Mouse (Mus musculus) heart, adult 2 months (tissue): ENCODE results near the gene Gm826.

Source experiments
- CTCF ChIP-seq: fragments of 200-600 bp; IDR thresholded peaks from 2 replicates; pipeline ENCODE4 v1.8.1; 2022; ENCODE audit warnings: antibody characterized with exemption, mild to moderate bottlenecking, moderate library complexity
- EP300 ChIP-seq: fragments of 200-500 bp; IDR thresholded peaks from 2 replicates; pipeline ENCODE4 v1.6.1; 2011; ENCODE audit warnings: low read depth, low read length, control low read depth; ENCODE audit not compliant: insufficient read depth
- POLR2A ChIP-seq: fragments of 200-500 bp; IDR thresholded peaks from 2 replicates; pipeline ENCODE4 v1.6.1; 2011; ENCODE audit warnings: mild to moderate bottlenecking, low read depth, low read length, control low read depth; ENCODE audit not compliant: insufficient read depth

GRCm38 (mm10) chr2:160261538-160261937 is 72.4 kb downstream of the Gm826 start:
- TF ChIP-seq POLR2A (no peak), CTCF (no peak), EP300 (no peak)
